Mouse (Mus musculus) cortical plate, adult 2 months (tissue): ENCODE data around the gene L3mbtl4.

Experiments
- CTCF ChIP-seq: fragments of 200-500 bp; IDR thresholded peaks from 2 replicates; pipeline ENCODE4 v1.5.1; 2011; ENCODE audit warnings: mild to moderate bottlenecking, control low read depth, low read length; ENCODE audit not compliant: insufficient read depth; ENCODE audit errors: extremely low read depth
- POLR2A ChIP-seq: fragments of 200-500 bp; IDR thresholded peaks from 2 replicates; pipeline ENCODE4 v1.6.1; 2011; ENCODE audit warnings: mild to moderate bottlenecking, low read length, control low read depth; ENCODE audit not compliant: insufficient read depth; ENCODE audit errors: extremely low read depth

GRCm38 (mm10) chr17:68322607-68323006 lies 49.0 kb downstream of the L3mbtl4 start:
- no peak for TF ChIP-seq CTCF
- no peak for TF ChIP-seq POLR2A
